Mouse (Mus musculus): ENCODE data around the gene Adgre1. TPM values are rescaled to one million over a fixed set of nuclear protein-coding genes. Genes with fewer than 3 reads are reported as not detected.

The Adgre1 gene
- total RNA-seq, 2 experiments from 2014 or later, result 4.7 to 14.8 TPM

Other genes starting within 250 kb of the Adgre1 start
- not detected in 2 replicates for gene Cd70, start 208.9 kb upstream of the Adgre1 start, total RNA-seq (2015)
- not detected in 2 replicates for gene Cd70, start 208.9 kb upstream of the Adgre1 start, total RNA-seq (2017)
- 2.1 and 3.5 TPM in 2 replicates for gene Tnfsf14, start 164.5 kb upstream of the Adgre1 start, total RNA-seq (2015)
- gene Tnfsf14, start 164.5 kb upstream of the Adgre1 start, total RNA-seq (2017), result 6.2 and 6.8 TPM in 2 replicates
- gene C3, start 130.6 kb upstream of the Adgre1 start, total RNA-seq (2015), result 164 and 202 TPM in 2 replicates
- gene C3, start 130.6 kb upstream of the Adgre1 start, total RNA-seq (2017), result 211 and 263 TPM in 2 replicates
- gene Gpr108, start 110.2 kb upstream of the Adgre1 start, total RNA-seq (2015), result 21.5 and 22.6 TPM in 2 replicates
- 22.5 and 24.4 TPM in 2 replicates for gene Gpr108, start 110.2 kb upstream of the Adgre1 start, total RNA-seq (2017)
- gene Trip10, start 109.2 kb upstream of the Adgre1 start, total RNA-seq (2015), result 3.5 and 3.6 TPM in 2 replicates
- 7.9 and 8.5 TPM in 2 replicates for gene Trip10, start 109.2 kb upstream of the Adgre1 start, total RNA-seq (2017)
- gene Vav1, start 79.6 kb upstream of the Adgre1 start, total RNA-seq (2015), result 79.5 and 87.2 TPM in 2 replicates
- gene Vav1, start 79.6 kb upstream of the Adgre1 start, total RNA-seq (2017), result 286 and 303 TPM in 2 replicates
- not detected in 2 replicates for gene Vmn2r120, start 186.8 kb downstream of the Adgre1 start, total RNA-seq (2015)
- gene Vmn2r120, start 186.8 kb downstream of the Adgre1 start, total RNA-seq (2017), result not detected in 2 replicates

Data from megakaryocyte progenitor cell, adult 5-6 weeks (primary cell).